Mouse (Mus musculus) thymus, postnatal 36 days (tissue): Measurements from ENCODE around the gene Grb10.

ENCODE experiments used
- DNase-seq, 2 experiments: peaks; one replicate each; pipeline ENCODE4 v3.0.0; 2022; ENCODE audit warnings: mixed read lengths in 2 of 2

Gene Grb10

DNA sequence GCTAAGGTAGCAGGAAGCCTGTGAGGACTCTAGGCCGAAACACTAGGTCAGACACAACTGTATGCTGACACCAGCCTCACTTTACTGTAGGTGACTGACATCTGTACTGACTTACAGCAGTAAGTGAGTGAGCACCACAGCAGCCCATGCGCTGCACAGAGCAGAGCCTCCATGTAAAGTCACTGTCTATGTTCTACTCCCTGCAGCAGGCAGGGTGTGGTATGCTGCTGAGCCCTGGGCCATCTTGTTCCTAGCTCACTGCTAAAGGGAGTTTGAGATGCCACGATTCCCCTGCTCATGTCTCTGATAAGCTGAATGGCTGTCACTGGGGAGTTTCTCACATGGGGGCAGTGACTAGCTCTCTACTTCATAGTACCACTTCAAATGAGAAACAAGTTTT is 72.3 kb downstream of the Grb10 start:
- no peak for DNase-seq

DNA sequence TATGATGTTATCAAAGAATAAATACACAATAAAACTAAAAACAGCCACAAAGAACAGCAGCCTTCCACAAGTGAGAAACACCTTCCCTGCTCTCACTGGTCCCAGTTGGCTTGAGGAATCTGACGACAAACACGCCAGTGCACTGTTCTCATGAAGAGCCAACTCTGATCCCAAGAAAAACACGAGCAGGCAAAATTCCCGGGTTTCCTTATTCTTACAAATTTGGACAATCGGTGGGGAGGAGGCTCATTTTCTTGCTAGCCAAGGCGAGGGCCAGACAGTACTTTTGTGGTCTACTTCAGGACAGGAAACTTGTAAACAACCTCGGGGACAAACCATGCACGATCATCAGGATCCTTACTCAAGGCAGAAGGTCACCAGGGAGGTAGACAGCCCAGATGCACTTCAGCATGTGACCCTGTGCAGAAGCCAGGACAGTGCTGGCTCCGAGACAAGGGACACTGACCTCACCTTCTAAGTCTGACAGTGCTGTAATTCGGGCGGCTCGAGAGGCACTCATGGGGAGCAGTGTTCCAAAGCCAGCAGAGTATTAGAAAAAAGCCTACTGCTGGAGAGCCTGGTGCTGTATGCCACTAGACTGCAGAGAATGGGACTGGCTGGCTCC is 72.9 kb downstream of the Grb10 start:
- no peak for DNase-seq

GRCm38 (mm10) chr11:11964729-11965128 is 73.8 kb downstream of the Grb10 start:
- no peak for DNase-seq

- DNase-seq, result no peak
Measured at GRCm38 (mm10) chr11:11963587-11963986, 74.9 kb downstream of the Grb10 start.

DNA sequence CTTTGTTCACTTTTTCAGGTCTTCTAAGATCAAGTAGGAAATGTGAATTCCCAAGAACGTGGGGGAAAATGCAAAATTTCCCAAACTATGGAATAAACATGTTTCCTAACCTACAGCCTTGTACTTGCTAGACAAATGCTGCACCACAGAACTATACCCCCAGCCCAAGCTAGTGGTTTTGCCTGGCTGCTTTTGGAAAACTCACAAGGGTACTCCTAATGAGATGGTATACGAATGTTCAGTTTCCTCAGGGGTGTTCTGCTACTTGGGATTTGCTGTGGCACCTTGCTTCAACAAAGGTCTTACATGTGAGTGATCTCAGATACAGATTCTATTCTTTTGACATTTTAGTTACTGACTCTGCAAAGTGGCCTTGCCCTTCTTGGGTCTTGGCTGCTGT is 75.4 kb downstream of the Grb10 start:
- no peak for DNase-seq

GRCm38 (mm10) chr11:11962629-11962954 is 75.9 kb downstream of the Grb10 start:
- no peak for DNase-seq

- no peak for DNase-seq
Measured at GRCm38 (mm10) chr11:11961917-11962628, 76.4 kb downstream of the Grb10 start.

DNA sequence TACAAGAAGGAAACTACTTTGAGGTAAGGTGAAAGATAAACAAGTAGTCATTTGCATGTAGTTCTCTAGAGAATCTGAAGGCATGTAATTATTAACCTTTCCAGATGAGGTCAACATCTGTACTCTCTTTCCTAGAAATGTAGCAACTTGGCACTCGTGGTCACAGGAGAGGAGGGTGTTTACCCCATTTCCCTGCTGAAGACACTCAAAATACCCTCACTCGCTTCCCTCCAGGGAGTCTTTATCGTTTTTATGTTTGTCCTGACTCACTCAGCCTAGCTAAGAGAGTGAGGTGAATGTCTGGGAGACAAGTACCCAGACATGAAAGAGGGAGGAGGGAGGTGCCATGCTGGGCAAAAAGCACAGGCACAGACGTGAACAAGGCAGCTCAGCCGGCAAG is 77.6 kb downstream of the Grb10 start:
- no peak for DNase-seq

DNA sequence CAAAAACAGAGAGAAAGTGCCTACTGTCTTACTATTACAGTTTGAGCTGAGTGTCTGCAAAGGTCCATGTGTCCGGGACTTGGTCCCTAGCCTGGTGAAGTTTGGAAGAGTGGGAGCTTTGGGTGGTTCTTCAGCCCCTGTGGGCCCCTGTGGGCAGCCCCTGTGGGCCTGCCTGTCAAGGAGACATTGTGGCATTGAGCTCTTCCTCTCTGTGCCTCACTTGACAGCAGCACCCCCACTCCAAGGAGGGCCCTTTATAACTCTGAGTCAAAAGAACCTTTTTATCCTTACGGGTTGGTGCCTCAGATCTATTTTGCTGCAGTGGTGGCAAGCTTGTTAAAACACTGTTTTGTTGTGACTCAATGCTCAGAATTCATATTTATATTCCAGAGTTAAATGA is 78.3 kb downstream of the Grb10 start:
- DNase-seq, result no peak

GRCm38 (mm10) chr11:11958479-11958878 is 80.0 kb downstream of the Grb10 start:
- no peak for DNase-seq

- DNase-seq, result no peak
Measured at GRCm38 (mm10) chr11:11958061-11958361, 80.5 kb downstream of the Grb10 start.

- DNase-seq, result no peak
Measured at GRCm38 (mm10) chr11:11957211-11958060, 81.0 kb downstream of the Grb10 start.

- DNase-seq, result no peak
Measured at GRCm38 (mm10) chr11:11955783-11956182, 82.7 kb downstream of the Grb10 start.

DNA sequence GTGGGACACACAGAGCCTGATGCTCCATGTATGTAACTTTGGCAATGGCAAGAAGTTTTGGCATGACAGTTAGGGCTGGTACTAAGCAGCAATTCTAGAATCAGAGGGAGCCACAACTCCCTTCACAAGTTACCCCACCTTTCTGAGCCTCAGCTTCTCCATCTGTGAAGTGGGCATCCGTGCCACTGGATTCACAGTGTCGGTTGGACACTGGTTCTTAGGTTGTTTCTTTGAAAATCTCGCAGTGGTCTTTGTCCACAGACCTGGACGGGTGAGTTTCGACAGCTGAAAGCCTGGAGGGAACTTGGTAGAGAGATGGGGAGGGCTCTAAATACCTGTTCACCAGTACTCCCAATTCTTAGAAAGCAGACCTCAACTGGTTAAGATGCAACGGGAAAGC is 83.9 kb downstream of the Grb10 start:
- DNase-seq, result no peak

GRCm38 (mm10) chr11:11954115-11954438 is 84.4 kb downstream of the Grb10 start:
- no peak for DNase-seq

DNA sequence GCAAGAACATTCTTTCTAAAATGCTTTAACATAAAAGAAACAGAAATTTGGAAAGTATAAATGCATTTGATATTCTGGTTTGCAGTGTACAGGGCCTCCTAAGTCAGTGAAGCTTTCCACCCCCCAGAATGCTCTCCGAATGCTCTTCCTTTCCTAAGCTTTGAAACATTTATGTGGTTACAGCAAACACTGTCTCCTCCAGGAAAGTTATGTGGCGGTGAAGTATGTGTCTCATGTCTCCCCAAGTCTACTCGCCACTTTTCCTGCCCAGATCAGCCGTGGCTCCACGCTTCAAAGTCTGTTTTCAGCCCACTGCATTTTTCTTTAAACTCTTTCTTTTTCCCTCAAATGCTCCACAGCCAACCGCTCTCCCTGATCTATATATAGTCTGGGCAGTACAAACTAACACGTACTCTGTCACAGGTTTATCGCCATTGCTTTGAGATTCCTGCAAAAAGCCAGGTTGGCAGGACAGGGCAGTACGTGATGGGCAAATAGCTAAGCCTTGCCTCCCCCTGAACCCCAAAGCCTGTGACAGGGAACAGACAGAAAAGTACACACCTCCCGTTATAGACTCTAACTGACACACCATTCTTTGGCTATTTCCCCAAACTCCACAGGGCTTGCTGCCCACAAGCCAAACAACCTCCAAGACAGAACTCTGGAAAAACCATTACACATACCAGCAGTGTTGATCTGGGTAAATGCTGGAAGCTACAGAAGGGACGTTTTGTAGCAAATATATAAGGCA is 84.9 kb downstream of the Grb10 start:
- DNase-seq, result no peak

GRCm38 (mm10) chr11:11952569-11952968 is 85.9 kb downstream of the Grb10 start:
- DNase-seq, result no peak

DNA sequence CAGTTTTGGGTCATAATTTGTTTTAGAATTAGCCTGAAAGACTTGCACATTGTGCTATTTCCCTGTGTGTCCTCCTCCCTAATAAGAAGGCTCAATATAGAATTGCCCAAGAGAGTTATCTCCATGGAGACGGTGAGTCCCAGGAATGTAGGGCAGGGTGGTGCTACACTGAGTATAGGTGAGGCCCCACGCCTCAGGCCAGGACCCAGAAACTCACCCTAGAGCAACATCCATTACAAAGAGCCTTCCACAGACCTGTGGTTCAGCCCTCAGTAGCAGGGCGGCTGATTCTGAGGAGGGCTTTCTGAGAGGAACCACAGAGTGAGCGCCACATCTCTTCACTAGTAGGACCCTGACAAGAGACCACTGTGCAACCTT is 89.5 kb downstream of the Grb10 start:
- no peak for DNase-seq

GRCm38 (mm10) chr11:11948321-11948987 is 90.0 kb downstream of the Grb10 start:
- DNase-seq, result no peak

GRCm38 (mm10) chr11:11947857-11948256 is 90.6 kb downstream of the Grb10 start:
- DNase-seq, result no peak

- DNase-seq, result no peak
Measured at GRCm38 (mm10) chr11:11945766-11946165, 92.7 kb downstream of the Grb10 start.

GRCm38 (mm10) chr11:11944814-11945213 is 93.7 kb downstream of the Grb10 start:
- no peak for DNase-seq

DNA sequence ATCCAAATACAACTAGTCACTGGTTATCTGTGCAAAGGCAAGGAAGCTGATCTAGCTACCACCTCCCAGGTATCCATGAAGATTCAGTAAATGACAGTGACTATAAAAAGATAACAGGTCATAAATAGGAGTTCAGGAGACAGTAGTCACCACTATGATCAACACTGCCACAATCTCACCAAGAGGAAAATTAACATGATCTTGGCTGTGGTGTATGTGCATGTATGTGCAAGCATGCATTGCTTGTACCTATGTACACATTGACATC is 94.5 kb downstream of the Grb10 start:
- DNase-seq, result no peak
